Mouse (Mus musculus): ENCODE measurements around the gene Trim26.

DNA sequence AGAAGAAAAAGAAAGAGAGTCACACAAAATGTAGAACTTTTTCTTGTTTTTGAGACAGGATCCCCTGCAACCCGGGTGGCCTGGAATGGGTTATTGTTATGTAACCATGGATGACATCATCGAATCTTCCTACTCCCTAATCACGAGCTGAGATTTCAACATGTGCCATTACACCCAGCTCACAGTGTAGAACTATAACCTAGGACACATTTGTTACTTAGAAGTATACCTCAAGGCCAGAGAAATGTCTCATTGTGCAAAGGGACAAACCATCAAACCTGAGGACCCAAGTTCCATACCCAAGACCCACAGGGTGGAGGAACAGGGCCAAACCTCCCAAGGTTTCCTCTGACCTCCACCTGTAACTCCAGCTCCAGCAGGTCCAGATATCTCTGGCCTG, 66.7 kb downstream of the Trim26 start:
- TF ChIP-seq CTCF (IDR thresholded peaks at IDR 0.05; ENCODE audit: control insufficient read depth, insufficient read depth, low read length) (no peak), POLR2A (IDR thresholded peaks at IDR 0.05; ENCODE audit: borderline replicate concordance, control insufficient read depth, low read depth, low read length) (no peak)
